8 mouse cellular contexts compared by ENCODE assay signal in the genomic region with DNA sequence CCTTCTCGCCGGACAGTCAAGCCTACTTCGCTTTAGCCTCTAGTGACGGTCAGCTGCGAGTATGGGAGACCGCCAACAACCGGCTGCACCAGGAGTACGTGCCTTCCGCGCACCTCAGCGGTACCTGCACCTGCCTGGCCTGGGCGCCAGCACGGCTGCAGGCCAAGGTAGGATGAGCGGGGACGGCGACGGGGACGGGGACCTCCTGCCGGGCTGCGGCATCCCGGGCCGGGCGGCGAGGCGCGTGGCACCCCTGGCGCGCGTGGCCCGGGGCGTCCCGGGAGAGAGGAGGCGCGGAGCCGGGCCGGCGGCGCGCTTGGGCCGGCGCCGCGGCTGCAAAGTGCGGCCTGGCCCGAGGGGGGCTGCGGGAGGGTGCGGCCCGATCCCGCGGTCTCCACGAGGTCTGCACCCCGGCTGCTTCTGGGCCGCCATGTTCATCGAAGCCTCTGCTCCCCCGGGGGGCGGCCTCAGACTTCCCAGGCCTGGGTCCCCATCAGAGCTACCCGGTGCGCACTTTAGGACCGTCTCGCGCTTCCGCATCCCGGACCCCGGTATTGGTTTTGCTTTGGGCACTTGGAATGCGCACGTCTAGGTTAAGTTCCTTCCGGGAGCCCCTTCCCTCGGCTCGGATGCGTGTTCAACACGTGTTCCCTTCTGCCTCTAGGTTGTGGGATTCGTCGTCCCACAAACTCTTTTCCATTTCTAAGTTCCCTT. TPM values are rescaled to one million over a fixed set of nuclear protein-coding genes. Genes with fewer than 3 reads are reported as not detected.
DNase-seq lines count a peak whose midpoint lies in the region; ATAC-seq and TF ChIP-seq lines count a peak whose summit lies in the region.

No protein-coding gene starts in this region.

- TF ChIP-seq EP300 in ES-Bruce4 (IDR thresholded peaks at IDR 0.05; ENCODE audit: insufficient read depth, low read depth, low read length), result no peak

- no peak for TF ChIP-seq CTCF in ES-Bruce4 (IDR thresholded peaks at IDR 0.05; ENCODE audit: low read depth, low read length)
- TF ChIP-seq CTCF in kidney, postnatal 0 days (IDR thresholded peaks at IDR 0.05; ENCODE audit: low read depth), result 0 out of 2 replicates have a peak, but pooled peaks have one; percentile 0

- H3K9me3 ChIP-seq in ES-Bruce4 (replicated peaks; ENCODE audit: control insufficient read depth, insufficient read depth, low read length, poor library complexity, severe bottlenecking), result no peaks in the 10 kb centered on the region
- no peaks in the 10 kb centered on the region for H3K9me3 ChIP-seq in heart, embryonic 12.5 days (replicated peaks)
- H3K9me3 ChIP-seq in kidney, postnatal 0 days (replicated peaks; ENCODE audit: low read length), result no peaks in the 10 kb centered on the region
- H3K9me3 ChIP-seq in midbrain, embryonic 11.5 days (ENCODE audit: control insufficient read depth, low read length), result no peaks in the 10 kb centered on the region

- H3K4me1 ChIP-seq in ES-Bruce4 (ENCODE audit: control insufficient read depth, insufficient read depth, low read length), result no peaks in the 10 kb centered on the region
- H3K4me1 ChIP-seq in heart, embryonic 12.5 days (replicated peaks), result peaks cover 13% of the 10 kb centered on the region
- 0 out of 2 replicates have a peak, but pooled peaks cover 7% of the 10 kb centered on the region for H3K4me1 ChIP-seq in kidney, postnatal 0 days (replicated peaks; ENCODE audit: insufficient read depth, low read length)
- peaks cover 11% of the 10 kb centered on the region; the same call in 1 of the 2 replicates for H3K4me1 ChIP-seq in midbrain, embryonic 11.5 days (ENCODE audit: control insufficient read depth, insufficient read depth, low read length)

- H3K27me3 ChIP-seq in ES-Bruce4 (ENCODE audit: control insufficient read depth, insufficient read depth, low read length, poor library complexity, severe bottlenecking), result no peaks in the 10 kb centered on the region
- no peaks in the 10 kb centered on the region for H3K27me3 ChIP-seq in heart, embryonic 12.5 days (replicated peaks)
- H3K27me3 ChIP-seq in kidney, postnatal 0 days (ENCODE audit: insufficient read depth, low read length), result no peaks in the 10 kb centered on the region
- no peaks in the 10 kb centered on the region for H3K27me3 ChIP-seq in midbrain, embryonic 11.5 days (ENCODE audit: control insufficient read depth, insufficient read depth, low read length)

- H3K9ac ChIP-seq in ES-Bruce4 (ENCODE audit: low read depth, poor library complexity, severe bottlenecking), result peak overlapping the region; percentile 90
- peak overlapping the region; percentile 97 for H3K9ac ChIP-seq in heart, embryonic 12.5 days
- H3K9ac ChIP-seq in kidney, postnatal 0 days (ENCODE audit: low read depth, low read length), result peak overlapping the region; percentile 96
- peak overlapping the region; percentile 95 for H3K9ac ChIP-seq in midbrain, embryonic 11.5 days (ENCODE audit: low read length)

- H3K27ac ChIP-seq in ES-Bruce4 (ENCODE audit: insufficient read depth, low read length), result peak overlapping the region; percentile 23
- peak overlapping the region; percentile 33; the same call in 1 of the 2 replicates for H3K27ac ChIP-seq in heart, embryonic 12.5 days (ENCODE audit: poor library complexity, severe bottlenecking)
- peak overlapping the region; percentile 82 for H3K27ac ChIP-seq in kidney, postnatal 0 days
- H3K27ac ChIP-seq in midbrain, embryonic 11.5 days (ENCODE audit: low read depth, low read length), result no peak overlapping the region

- peak overlapping the region; percentile 77 for H3K4me2 ChIP-seq in heart, embryonic 12.5 days
- peak overlapping the region; percentile 73 for H3K4me2 ChIP-seq in kidney, postnatal 0 days (ENCODE audit: low read length)
- H3K4me2 ChIP-seq in midbrain, embryonic 11.5 days, result peak overlapping the region; percentile 77

- no peak for TF ChIP-seq POLR2A in ES-Bruce4 (IDR thresholded peaks at IDR 0.05; ENCODE audit: insufficient read depth, low read length)

- ATAC-seq in heart, embryonic 12.5 days (ENCODE audit: insufficient number of reproducible peaks, low FRiP score), result peak; percentile 65
- ATAC-seq in kidney, postnatal 0 days (replicated peaks; ENCODE audit: low FRiP score, low read depth), result peak; percentile 80
- peak; percentile 87 for ATAC-seq in midbrain, embryonic 11.5 days (ENCODE audit: low FRiP score)

- WGBS in heart, embryonic 12.5 days, result under 1% methylated on average over 62 of the region's 73 CpGs
- 1% methylated on average over 52 of the region's 73 CpGs for WGBS in kidney, postnatal 0 days
- WGBS in midbrain, embryonic 11.5 days, result under 1% methylated on average over 71 of the region's 73 CpGs

- H3K4me3 ChIP-seq in ES-Bruce4 (ENCODE audit: low read depth, low read length), result peak overlapping the region; percentile 80
- peak overlapping the region; percentile 97 for H3K4me3 ChIP-seq in heart, embryonic 12.5 days
- H3K4me3 ChIP-seq in kidney, postnatal 0 days (replicated peaks; ENCODE audit: low read depth, low read length), result peak overlapping the region; percentile 97
- H3K4me3 ChIP-seq in midbrain, embryonic 11.5 days (ENCODE audit: low read depth, low read length), result peak overlapping the region; percentile 100

- DNase-seq in layer of hippocampus, postnatal 10 days (ENCODE audit: low spot score in 2 of 2), result peak; percentile 24 to 39
- no peak for DNase-seq in layer of hippocampus, adult 9-11 months
- DNase-seq in embryo, embryonic 11 days, result peak; percentile 49
- peak; percentile 35 for DNase-seq in kidney, postnatal 0 days (ENCODE audit: low spot score)
- DNase-seq in midbrain, embryonic 11.5 days (ENCODE audit: low spot score, missing footprints), result peak; percentile 93
- peak; percentile 20 to 22 for DNase-seq in thymus, adult 18-20 months

- peaks cover 13% of the 10 kb centered on the region for H3K36me3 ChIP-seq in ES-Bruce4 (ENCODE audit: control insufficient read depth, insufficient read depth, low read length, poor library complexity, severe bottlenecking)
- H3K36me3 ChIP-seq in heart, embryonic 12.5 days, result peaks cover 7% of the 10 kb centered on the region; the same call in 1 of the 2 replicates
- 0 out of 2 replicates have a peak, but pooled peaks cover 5% of the 10 kb centered on the region for H3K36me3 ChIP-seq in kidney, postnatal 0 days (ENCODE audit: insufficient read depth, low read length)
- peaks cover 3% of the 10 kb centered on the region; the same call in 1 of the 2 replicates for H3K36me3 ChIP-seq in midbrain, embryonic 11.5 days (ENCODE audit: control insufficient read depth, insufficient read depth, low read length)

RNA-seq across cellular contexts. Expression of gene Wdr43, which starts 0.8 kb away (rescaled TPM):
- total RNA-seq in layer of hippocampus, postnatal 10 days (2021), result 10 to 100 TPM; 33.3 to 35.9 TPM
- 217 and 240 TPM in 2 replicates for polyA plus RNA-seq in ES-Bruce4 (2011; ENCODE audit: insufficient read depth, insufficient read length, low read depth, missing spikeins)
- polyA plus RNA-seq in heart, embryonic 12.5 days (2016; fragmentation: Nextera tagmentation; extraction: Ambion mirVana), result 54.6 and 56.7 TPM in 2 replicates
- polyA plus RNA-seq in kidney, postnatal 0 days (2015; fragmentation: Nextera tagmentation; extraction: Ambion mirVana), result 54.6 and 56.2 TPM in 2 replicates
- polyA plus RNA-seq in midbrain, embryonic 11.5 days (2014; fragmentation: Nextera tagmentation; extraction: Ambion mirVana), result 84.0 and 92.9 TPM in 2 replicates

RNA-seq across cellular contexts. Expression of gene Togaram2, which starts 56.6 kb away (rescaled TPM):
- total RNA-seq in layer of hippocampus, postnatal 10 days (2021), result 1 to 10 TPM; 1.6 to 2.4 TPM
- polyA plus RNA-seq in ES-Bruce4 (2011; ENCODE audit: insufficient read depth, insufficient read length, low read depth, missing spikeins), result not detected in 2 replicates
- polyA plus RNA-seq in heart, embryonic 12.5 days (2016; fragmentation: Nextera tagmentation; extraction: Ambion mirVana), result 2.7 and 2.9 TPM in 2 replicates
- polyA plus RNA-seq in kidney, postnatal 0 days (2015; fragmentation: Nextera tagmentation; extraction: Ambion mirVana), result 0.27 and 0.46 TPM in 2 replicates
- not detected in 2 replicates for polyA plus RNA-seq in midbrain, embryonic 11.5 days (2014; fragmentation: Nextera tagmentation; extraction: Ambion mirVana)
